Mouse (Mus musculus): ENCODE data around the gene Usp54. TPM values are rescaled to one million over a fixed set of nuclear protein-coding genes. Genes with fewer than 3 reads are reported as not detected.

Usp54 gene
- polyA plus RNA-seq, 1 experiment from 2014 or later, result 21.0 TPM

DNA sequence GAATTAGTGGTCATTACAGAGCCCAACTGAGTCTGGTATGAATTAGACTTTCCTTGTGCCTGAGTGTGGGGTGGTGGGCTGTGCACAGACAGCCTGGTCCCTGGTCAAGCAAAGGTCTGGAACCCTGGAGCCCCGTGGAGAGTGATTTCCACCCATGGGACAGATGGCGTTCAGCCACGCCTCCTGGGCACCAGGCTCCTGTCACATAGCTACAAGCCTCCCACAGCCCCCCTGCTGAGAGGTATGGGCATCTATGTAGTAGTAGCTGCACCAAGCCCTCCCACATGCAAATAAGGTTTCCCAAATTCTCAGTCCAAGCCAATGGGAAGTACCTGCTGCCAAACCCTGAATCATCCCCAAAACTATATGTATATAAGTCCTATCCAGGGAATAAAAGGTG is 13.9 kb downstream of the Usp54 start:
- H3K9ac ChIP-seq (ENCODE audit: low read length), result no peak overlapping the region
- H3K4me3 ChIP-seq (ENCODE audit: low read depth, low read length), result no peak overlapping the region
- H3K4me1 ChIP-seq (replicated peaks; ENCODE audit: control insufficient read depth, insufficient read depth, low read length), result no peaks in the 10 kb centered on the region
- no peak overlapping the region for H3K4me2 ChIP-seq (ENCODE audit: low read depth, low read length, severe bottlenecking)
- no peaks in the 10 kb centered on the region for H3K9me3 ChIP-seq (ENCODE audit: control insufficient read depth, low read length)
- no peaks in the 10 kb centered on the region for H3K27me3 ChIP-seq (ENCODE audit: control insufficient read depth, insufficient read depth, low read length)
- no peak overlapping the region for H3K27ac ChIP-seq (ENCODE audit: low read depth, low read length)
- ATAC-seq (replicated peaks; ENCODE audit: low FRiP score) (no peak), DNase-seq (ENCODE audit: low spot score) (no peak)
- WGBS, result 84% methylated on average over 3 of the region's 3 CpGs
- H3K36me3 ChIP-seq (ENCODE audit: control insufficient read depth, insufficient read depth, low read length), result no peaks in the 10 kb centered on the region

DNA sequence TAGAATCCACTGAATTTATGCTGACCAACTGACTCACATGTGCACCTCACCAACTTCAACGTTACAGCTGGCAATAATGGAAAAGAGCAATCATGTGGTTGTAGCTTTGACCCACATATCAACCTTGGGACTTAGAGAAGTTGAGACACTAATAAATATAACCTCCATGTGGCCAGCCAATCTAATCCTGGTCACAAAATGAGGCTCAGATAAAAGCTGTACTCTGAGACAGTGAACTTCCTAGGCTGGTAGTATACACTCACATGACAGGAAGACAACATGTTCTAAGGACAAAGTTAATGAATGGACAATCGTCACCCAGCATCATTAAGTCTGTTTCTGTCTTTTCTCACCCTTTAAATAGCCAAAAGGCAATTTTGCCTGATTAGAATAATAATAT is 14.4 kb downstream of the Usp54 start:
- Histone ChIP-seq H3K4me1 (replicated peaks; ENCODE audit: control insufficient read depth, insufficient read depth, low read length) (no peaks in the 10 kb centered on the region), H3K36me3 (ENCODE audit: control insufficient read depth, insufficient read depth, low read length) (no peaks in the 10 kb centered on the region), H3K4me2 (ENCODE audit: low read depth, low read length, severe bottlenecking) (no peak overlapping the region), H3K9ac (ENCODE audit: low read length) (no peak overlapping the region), H3K27ac (ENCODE audit: low read depth, low read length) (no peak overlapping the region), H3K4me3 (ENCODE audit: low read depth, low read length) (no peak overlapping the region), H3K27me3 (ENCODE audit: control insufficient read depth, insufficient read depth, low read length) (no peaks in the 10 kb centered on the region), H3K9me3 (ENCODE audit: control insufficient read depth, low read length) (no peaks in the 10 kb centered on the region)
- no peak for DNase-seq (ENCODE audit: low spot score)
- ATAC-seq (replicated peaks; ENCODE audit: low FRiP score), result no peak
- WGBS, result 85% methylated on average over 2 of the region's 2 CpGs

DNA sequence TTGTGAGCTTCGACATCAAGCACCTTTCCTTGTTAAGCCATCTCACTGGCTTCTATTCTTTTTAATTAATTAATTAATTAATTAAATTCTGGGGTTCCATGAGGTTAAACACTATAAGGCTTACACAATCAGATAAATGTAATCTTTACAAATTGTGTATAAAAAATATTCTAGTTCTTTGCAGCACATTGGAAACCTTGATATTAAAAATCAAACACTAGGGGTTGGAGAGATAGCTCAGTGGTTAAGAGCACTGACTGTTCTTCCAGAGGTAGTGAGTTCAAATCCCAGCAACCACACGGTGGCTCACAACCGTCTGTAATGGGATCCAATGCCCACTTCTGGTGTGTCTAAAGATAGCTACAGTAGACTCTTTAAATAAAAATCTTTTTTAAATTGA is 18.0 kb downstream of the Usp54 start:
- 94% methylated on average over 3 of the region's 3 CpGs for WGBS
- Histone ChIP-seq H3K4me2 (ENCODE audit: low read depth, low read length, severe bottlenecking) (no peak overlapping the region), H3K9me3 (ENCODE audit: control insufficient read depth, low read length) (no peaks in the 10 kb centered on the region), H3K36me3 (ENCODE audit: control insufficient read depth, insufficient read depth, low read length) (no peaks in the 10 kb centered on the region), H3K4me1 (replicated peaks; ENCODE audit: control insufficient read depth, insufficient read depth, low read length) (no peaks in the 10 kb centered on the region), H3K27ac (ENCODE audit: low read depth, low read length) (no peak overlapping the region), H3K4me3 (ENCODE audit: low read depth, low read length) (no peak overlapping the region), H3K27me3 (ENCODE audit: control insufficient read depth, insufficient read depth, low read length) (no peaks in the 10 kb centered on the region), H3K9ac (ENCODE audit: low read length) (no peak overlapping the region)
- DNase-seq (ENCODE audit: low spot score), result no peak
- ATAC-seq (replicated peaks; ENCODE audit: low FRiP score), result no peak

DNA sequence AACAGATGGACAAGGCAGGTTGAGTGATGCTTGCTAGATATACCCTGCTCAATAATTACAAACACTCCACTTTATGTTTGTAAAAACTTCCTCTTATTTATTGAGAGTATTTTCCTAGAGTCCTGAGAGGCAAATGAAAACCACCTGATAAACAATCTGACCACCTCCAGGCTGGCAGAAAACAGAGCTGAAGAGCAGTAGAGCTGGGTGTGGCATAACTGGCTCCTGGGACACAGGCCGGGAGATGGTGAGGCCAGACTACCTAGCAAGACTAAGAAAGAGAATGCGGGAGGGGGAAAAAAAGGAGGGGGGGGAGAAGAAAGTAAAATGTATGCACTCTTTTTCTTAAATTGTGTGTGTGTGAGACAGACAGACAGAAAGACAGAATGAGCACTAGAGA is 18.5 kb downstream of the Usp54 start:
- Histone ChIP-seq H3K27ac (ENCODE audit: low read depth, low read length) (no peak overlapping the region), H3K4me3 (ENCODE audit: low read depth, low read length) (no peak overlapping the region), H3K9ac (ENCODE audit: low read length) (no peak overlapping the region), H3K36me3 (ENCODE audit: control insufficient read depth, insufficient read depth, low read length) (no peaks in the 10 kb centered on the region), H3K27me3 (ENCODE audit: control insufficient read depth, insufficient read depth, low read length) (no peaks in the 10 kb centered on the region), H3K9me3 (ENCODE audit: control insufficient read depth, low read length) (no peaks in the 10 kb centered on the region), H3K4me1 (replicated peaks; ENCODE audit: control insufficient read depth, insufficient read depth, low read length) (no peaks in the 10 kb centered on the region), H3K4me2 (ENCODE audit: low read depth, low read length, severe bottlenecking) (no peak overlapping the region)
- 92% methylated on average over 2 of the region's 2 CpGs for WGBS
- DNase-seq (ENCODE audit: low spot score) (no peak), ATAC-seq (replicated peaks; ENCODE audit: low FRiP score) (no peak)

DNA sequence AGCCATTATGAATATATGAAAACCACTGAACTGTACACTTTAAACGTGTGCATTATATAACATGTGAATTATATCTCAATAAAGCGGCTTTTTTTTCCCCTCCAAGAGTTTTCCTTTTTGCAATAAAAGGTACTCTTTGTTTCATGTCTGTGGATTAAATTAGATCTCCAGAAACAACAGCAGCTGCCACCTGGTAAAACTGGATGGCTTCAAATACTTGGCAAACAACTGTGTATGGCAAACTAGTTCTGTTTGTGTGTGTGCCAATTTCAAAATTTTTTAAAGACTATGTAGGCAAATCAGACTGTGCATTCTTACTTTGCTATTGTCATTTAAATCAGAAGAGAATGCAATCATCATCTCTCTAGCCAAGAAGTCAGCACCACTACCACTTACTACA is 19.0 kb downstream of the Usp54 start:
- ATAC-seq (replicated peaks; ENCODE audit: low FRiP score) (no peak), DNase-seq (ENCODE audit: low spot score) (no peak)
- Histone ChIP-seq H3K4me1 (replicated peaks; ENCODE audit: control insufficient read depth, insufficient read depth, low read length) (no peaks in the 10 kb centered on the region), H3K27me3 (ENCODE audit: control insufficient read depth, insufficient read depth, low read length) (no peaks in the 10 kb centered on the region), H3K4me2 (ENCODE audit: low read depth, low read length, severe bottlenecking) (no peak overlapping the region), H3K27ac (ENCODE audit: low read depth, low read length) (no peak overlapping the region), H3K9me3 (ENCODE audit: control insufficient read depth, low read length) (no peaks in the 10 kb centered on the region), H3K9ac (ENCODE audit: low read length) (no peak overlapping the region), H3K36me3 (ENCODE audit: control insufficient read depth, insufficient read depth, low read length) (no peaks in the 10 kb centered on the region), H3K4me3 (ENCODE audit: low read depth, low read length) (no peak overlapping the region)
- 91% methylated on average over 2 of the region's 2 CpGs for WGBS

DNA sequence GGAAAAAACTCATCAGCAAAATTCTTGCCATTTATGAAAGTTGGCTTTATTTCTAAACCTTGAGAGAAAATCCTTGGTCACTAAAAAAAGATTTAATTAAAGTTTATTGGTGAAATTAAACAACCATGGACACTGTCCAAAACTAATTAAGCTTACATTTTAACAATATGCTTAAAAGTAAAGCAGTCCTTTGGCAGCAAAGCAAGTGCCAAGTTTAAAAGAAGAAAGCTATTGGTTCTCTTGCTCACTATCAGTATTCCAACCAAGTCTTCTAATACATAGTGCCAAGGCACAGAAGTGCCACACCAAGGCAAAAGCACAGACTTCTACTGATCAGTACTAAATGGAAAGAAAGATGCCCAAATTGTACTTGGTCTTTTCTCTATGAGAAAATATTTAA is 21.7 kb downstream of the Usp54 start:
- H3K27me3 ChIP-seq (ENCODE audit: control insufficient read depth, insufficient read depth, low read length), result no peaks in the 10 kb centered on the region
- H3K4me3 ChIP-seq (ENCODE audit: low read depth, low read length), result no peak overlapping the region
- no peak overlapping the region for H3K27ac ChIP-seq (ENCODE audit: low read depth, low read length)
- ATAC-seq (replicated peaks; ENCODE audit: low FRiP score) (no peak), DNase-seq (ENCODE audit: low spot score) (no peak)
- no peak overlapping the region for H3K4me2 ChIP-seq (ENCODE audit: low read depth, low read length, severe bottlenecking)
- H3K36me3 ChIP-seq (ENCODE audit: control insufficient read depth, insufficient read depth, low read length), result no peaks in the 10 kb centered on the region
- H3K9me3 ChIP-seq (ENCODE audit: control insufficient read depth, low read length), result no peaks in the 10 kb centered on the region
- no peaks in the 10 kb centered on the region for H3K4me1 ChIP-seq (replicated peaks; ENCODE audit: control insufficient read depth, insufficient read depth, low read length)
- no peak overlapping the region for H3K9ac ChIP-seq (ENCODE audit: low read length)

DNA sequence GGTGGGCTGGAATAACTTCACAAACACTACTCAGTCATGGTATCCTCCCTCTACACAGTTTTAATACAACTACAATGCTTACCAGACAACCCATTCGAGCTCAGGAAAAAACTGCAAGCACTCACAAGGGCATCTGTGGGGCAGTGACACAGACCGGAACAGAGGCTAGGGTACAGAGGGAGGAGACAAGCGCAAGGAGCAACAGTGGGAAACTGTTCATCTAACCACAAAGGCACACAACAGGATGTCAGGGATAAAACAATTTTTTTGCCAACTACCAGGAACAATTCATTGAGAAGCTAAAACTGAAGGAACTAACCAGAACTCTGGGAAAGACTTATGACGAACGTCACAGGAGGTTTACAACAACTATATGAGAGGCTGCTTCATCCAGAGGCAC is 22.7 kb downstream of the Usp54 start:
- H3K27ac ChIP-seq (ENCODE audit: low read depth, low read length), result no peak overlapping the region
- no peaks in the 10 kb centered on the region for H3K36me3 ChIP-seq (ENCODE audit: control insufficient read depth, insufficient read depth, low read length)
- WGBS, result 89% methylated on average over 5 of the region's 5 CpGs

DNA sequence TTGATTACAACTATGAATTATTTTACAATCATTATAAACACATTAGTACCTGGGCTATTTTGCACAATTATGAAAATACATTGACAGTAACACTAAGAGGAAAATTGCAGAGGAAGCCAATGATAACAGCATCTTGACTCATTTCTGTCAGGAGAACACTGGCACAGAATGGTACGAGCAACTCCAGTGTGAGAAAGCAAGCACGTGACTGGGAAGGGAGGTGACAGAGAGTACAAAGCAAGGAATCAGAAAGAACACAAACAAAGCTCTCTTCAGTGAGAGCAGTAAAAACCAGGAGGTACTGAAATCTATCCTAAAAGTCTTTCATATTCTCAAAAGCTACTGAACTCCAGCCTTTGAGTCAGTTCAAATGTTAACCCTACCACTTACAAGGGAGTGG is 24.4 kb downstream of the Usp54 start:
- no peaks in the 10 kb centered on the region for H3K4me1 ChIP-seq (replicated peaks; ENCODE audit: control insufficient read depth, insufficient read depth, low read length)
- no peak overlapping the region for H3K9ac ChIP-seq (ENCODE audit: low read length)
- no peak overlapping the region for H3K27ac ChIP-seq (ENCODE audit: low read depth, low read length)
- 41% methylated on average over 2 of the region's 2 CpGs for WGBS
- H3K4me3 ChIP-seq (ENCODE audit: low read depth, low read length), result no peak overlapping the region
- H3K27me3 ChIP-seq (ENCODE audit: control insufficient read depth, insufficient read depth, low read length), result no peaks in the 10 kb centered on the region
- no peak overlapping the region for H3K4me2 ChIP-seq (ENCODE audit: low read depth, low read length, severe bottlenecking)
- no peak for DNase-seq (ENCODE audit: low spot score)
- ATAC-seq (replicated peaks; ENCODE audit: low FRiP score), result no peak
- H3K36me3 ChIP-seq (ENCODE audit: control insufficient read depth, insufficient read depth, low read length), result no peaks in the 10 kb centered on the region
- no peaks in the 10 kb centered on the region for H3K9me3 ChIP-seq (ENCODE audit: control insufficient read depth, low read length)

More for the DNA sequence above, 22.7 kb downstream of the Usp54 start:
- Histone ChIP-seq H3K9ac (ENCODE audit: low read length) (no peak overlapping the region), H3K27me3 (ENCODE audit: control insufficient read depth, insufficient read depth, low read length) (no peaks in the 10 kb centered on the region), H3K4me3 (ENCODE audit: low read depth, low read length) (no peak overlapping the region), H3K4me1 (replicated peaks; ENCODE audit: control insufficient read depth, insufficient read depth, low read length) (no peaks in the 10 kb centered on the region), H3K9me3 (ENCODE audit: control insufficient read depth, low read length) (no peaks in the 10 kb centered on the region), H3K4me2 (ENCODE audit: low read depth, low read length, severe bottlenecking) (no peak overlapping the region)
- DNase-seq (ENCODE audit: low spot score) (no peak), ATAC-seq (replicated peaks; ENCODE audit: low FRiP score) (no peak)

DNA sequence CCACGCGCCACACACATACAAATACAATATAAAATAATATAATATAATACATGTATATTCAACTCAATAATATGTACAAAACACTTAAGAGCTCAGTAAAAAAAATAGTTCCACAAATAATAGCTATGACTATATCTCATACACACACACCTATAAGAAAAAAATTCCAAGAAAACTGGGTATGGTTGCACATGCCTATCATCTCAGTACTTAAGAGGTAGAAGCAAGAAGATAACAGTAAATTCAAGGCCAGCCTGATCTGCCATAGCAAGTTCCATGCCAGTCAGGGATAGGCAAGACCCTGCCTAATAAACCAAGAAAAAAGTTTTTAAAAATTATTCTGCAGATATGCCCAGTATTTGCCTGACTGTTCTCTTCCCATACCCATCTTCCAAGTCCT is 25.8 kb downstream of the Usp54 start:
- Histone ChIP-seq H3K36me3 (ENCODE audit: control insufficient read depth, insufficient read depth, low read length) (no peaks in the 10 kb centered on the region), H3K4me3 (ENCODE audit: low read depth, low read length) (no peak overlapping the region), H3K9ac (ENCODE audit: low read length) (no peak overlapping the region), H3K27ac (ENCODE audit: low read depth, low read length) (no peak overlapping the region), H3K27me3 (ENCODE audit: control insufficient read depth, insufficient read depth, low read length) (no peaks in the 10 kb centered on the region), H3K4me1 (replicated peaks; ENCODE audit: control insufficient read depth, insufficient read depth, low read length) (no peaks in the 10 kb centered on the region), H3K9me3 (ENCODE audit: control insufficient read depth, low read length) (no peaks in the 10 kb centered on the region), H3K4me2 (ENCODE audit: low read depth, low read length, severe bottlenecking) (no peak overlapping the region)
- DNase-seq (ENCODE audit: low spot score) (no peak), ATAC-seq (replicated peaks; ENCODE audit: low FRiP score) (no peak)
- WGBS, result 96% methylated on average over 2 of the region's 2 CpGs
